Mouse (Mus musculus) neutrophil, adult 83 days (primary cell): ENCODE data around the gene Duxbl2. TPM values are rescaled to one million over a fixed set of nuclear protein-coding genes. Genes with fewer than 3 reads are reported as not detected.

Experiments
- total RNA-seq, 2 experiments: library from RNA; stranded (reverse); gene quantifications; one replicate each; pipeline ENCODE4 v1.2.4; 2023

Gene Duxbl2
- total RNA-seq = not detected

GRCm38 (mm10) chr14:26118150-26118549, at the start of gene Duxbl2:
Gene Duxbl2, plus strand, starts transcription at chr14:26118349.

DNA sequence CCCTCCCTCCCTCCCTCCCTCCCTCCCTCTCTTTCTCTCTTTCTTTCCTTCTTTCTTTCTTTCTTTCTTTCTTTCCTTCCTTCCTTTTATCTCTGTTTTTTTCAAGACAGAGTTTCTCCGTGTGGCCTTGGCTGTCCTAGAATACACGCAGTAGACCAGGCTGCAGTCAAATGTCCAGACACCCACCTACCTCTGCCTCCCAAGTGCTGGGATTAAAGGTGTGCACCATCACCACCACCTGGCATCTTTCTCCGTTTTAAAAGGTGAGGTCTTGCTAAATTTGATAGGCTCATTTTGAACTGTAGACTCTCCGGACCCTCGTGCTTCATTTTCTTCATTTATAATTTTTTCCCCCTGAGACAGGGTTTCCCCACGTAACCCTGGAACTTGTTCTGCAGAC, 36.9 kb upstream of the Duxbl2 start, which contains the start of gene Cphx2:
TSS of gene Cphx2 (plus strand) at position 301 of the 400 bp plus-strand sequence.

DNA sequence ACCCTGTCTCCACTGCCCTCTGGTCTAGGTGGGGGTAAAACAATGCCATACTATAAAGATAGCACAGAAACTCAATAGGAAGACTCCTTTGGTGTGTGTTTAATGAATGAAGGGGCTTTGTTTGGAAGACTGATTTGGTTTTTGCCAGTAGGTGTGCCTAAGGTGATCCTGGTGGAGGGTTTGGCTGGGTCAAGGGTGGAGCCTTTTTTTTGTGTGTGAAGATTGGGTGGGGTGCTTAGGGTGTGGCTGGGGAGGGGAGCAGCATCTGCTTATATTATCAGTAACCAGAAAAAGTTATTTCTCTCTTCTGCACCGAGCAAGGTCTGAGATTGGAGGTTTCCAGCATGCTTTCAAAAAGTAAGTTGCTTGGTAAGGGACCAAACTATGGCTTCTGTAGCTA, 36.2 kb upstream of the Duxbl2 start, which contains the start of gene Cphx3:
TSS of gene Cphx3 (plus strand) at position 301 of the 400 bp plus-strand sequence.

Other genes with a start within 250 kb of the Duxbl2 start
- gene Plac9a, start 215.2 kb upstream of the Duxbl2 start, total RNA-seq = not detected
- 1 to 10 TPM; 1.4 to 2.5 TPM for gene Tmem254a, start 190.7 kb upstream of the Duxbl2 start, total RNA-seq
- gene Cphx1, start 180.0 kb upstream of the Duxbl2 start, total RNA-seq = not detected
- gene Duxbl1, start 139.8 kb upstream of the Duxbl2 start, total RNA-seq = not detected
- not detected for gene Gm9780, start 75.6 kb upstream of the Duxbl2 start, total RNA-seq
- 1 to 10 TPM; 5.0 to 9.3 TPM for gene Tmem254c, start 51.0 kb upstream of the Duxbl2 start, total RNA-seq
- gene Cphx2, start 36.8 kb upstream of the Duxbl2 start, total RNA-seq = not detected
- not detected for gene Cphx3, start 36.1 kb upstream of the Duxbl2 start, total RNA-seq
- gene Plac9b, start 64.1 kb downstream of the Duxbl2 start, total RNA-seq = not detected
- 1 to 10 TPM; 4.8 to 9.7 TPM for gene Tmem254b, start 88.7 kb downstream of the Duxbl2 start, total RNA-seq
- not detected for gene Duxbl3, start 139.6 kb downstream of the Duxbl2 start, total RNA-seq